Mouse (Mus musculus) forebrain, embryonic 16.5 days (tissue): ENCODE data around the gene Gm21117. TPM values are rescaled to one million over a fixed set of nuclear protein-coding genes. Genes with fewer than 3 reads are reported as not detected.
"Not testable (repeated sequence)": the region's sequence is repeated elsewhere in the genome, so short reads cannot be mapped to it uniquely, and the experiment has no call there.

ENCODE experiments used
- ATAC-seq: fragments of 200-750 bp; cut with Nextera tagmentation; 2 replicates; pipeline ENCODE4 v1.8.0; 2017; ENCODE audit warnings: mild to moderate bottlenecking, moderate library complexity
- H3K27ac ChIP-seq: fragments of 300-500 bp; sonication (generic); 2 replicates; pipeline ENCODE4 v1.5.1; 2014; ENCODE audit warnings: low read length, control low read depth
- H3K27me3 ChIP-seq: fragments of 300-500 bp; sonication (generic); replicated peaks from 2 replicates; pipeline ENCODE4 v1.6.1; 2014; ENCODE audit warnings: low read length; ENCODE audit not compliant: control insufficient read depth, insufficient read depth
- H3K36me3 ChIP-seq: fragments of 300-500 bp; sonication (generic); 2 replicates; pipeline ENCODE4 v1.6.1; 2014; ENCODE audit not compliant: control insufficient read depth, insufficient read depth
- H3K4me1 ChIP-seq: fragments of 300-500 bp; sonication (generic); replicated peaks from 2 replicates; pipeline ENCODE4 v1.6.1; 2014; ENCODE audit warnings: low read length; ENCODE audit not compliant: control insufficient read depth, insufficient read depth
- H3K4me2 ChIP-seq: fragments of 300-500 bp; sonication (generic); 2 replicates; pipeline ENCODE4 v1.6.1; 2014; ENCODE audit warnings: mild to moderate bottlenecking, low read length, control low read depth
- H3K4me3 ChIP-seq: fragments of 300-500 bp; sonication (generic); replicated peaks from 2 replicates; pipeline ENCODE4 v1.5.1; 2014; ENCODE audit warnings: mild to moderate bottlenecking, low read length, control low read depth
- H3K9ac ChIP-seq: fragments of 300-500 bp; sonication (generic); replicated peaks from 2 replicates; pipeline ENCODE4 v1.6.1; 2014; ENCODE audit warnings: low read depth, low read length, control low read depth
- H3K9me3 ChIP-seq: fragments of 300-500 bp; sonication (generic); 2 replicates; pipeline ENCODE4 v1.6.1; 2016; ENCODE audit warnings: low read length; ENCODE audit not compliant: control insufficient read depth
- WGBS: fragments of 180-500 bp; shearing (Covaris S2); extraction: QIAGEN DNeasy Blood & Tissue Kit; methylation state at CpG from one replicate; pipeline ENCODE4 v1.1.7; 2014; 5-methylcytosine and 5-hydroxymethylcytosine counted together
- polyA plus RNA-seq: library from polyadenylated mRNA; unstranded; fragments of >200 nt; fragmentation: Nextera tagmentation; extraction: Ambion mirVana; gene quantifications from 2 replicates; pipeline ENCODE4 v1.2.1, GENCODE M21; 2015

The Gm21117 gene
- polyA plus RNA-seq, result not detected in 2 replicates

GRCm38 (mm10) chrY:51124920-51125319, at the start of gene Gm21117:
Gene Gm21117 (plus strand): TSS chrY:51125220.
- not testable (repeated sequence) for H3K27me3 ChIP-seq, H3K27ac ChIP-seq, H3K4me3 ChIP-seq, H3K9me3 ChIP-seq, H3K4me1 ChIP-seq, H3K36me3 ChIP-seq, ATAC-seq, H3K9ac ChIP-seq, H3K4me2 ChIP-seq
- no CpG with 5 or more reads among the region's 6 CpGs for WGBS
